Mouse (Mus musculus): ENCODE results near the gene Ormdl3. TPM values are rescaled to one million over a fixed set of nuclear protein-coding genes. Genes with fewer than 3 reads are reported as not detected.

Ormdl3 gene
- total and polyA plus RNA-seq, 2 experiments from 2014 or later: 115 to 119 TPM

DNA sequence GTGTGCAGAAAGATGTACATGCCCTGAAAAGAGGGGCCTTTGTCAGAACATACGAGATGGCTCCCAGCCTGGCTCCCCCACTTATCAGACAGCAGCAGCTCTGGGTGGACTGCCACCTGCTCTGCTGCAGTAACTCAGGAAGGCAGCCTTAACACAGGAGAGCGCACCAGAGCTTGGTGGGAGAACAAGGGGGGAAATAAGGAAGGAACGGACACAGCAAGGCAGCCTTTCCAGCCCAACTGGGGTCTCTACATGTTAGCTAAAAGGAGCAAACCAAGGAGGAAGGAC lies 4.0 kb downstream of the Ormdl3 start:
- Histone ChIP-seq H3K27ac (ENCODE audit: low read depth, low read length) (no peak overlapping the region), H3K27me3 (ENCODE audit: insufficient read depth, low read length) (no peaks in the 10 kb centered on the region), H3K4me1 (ENCODE audit: insufficient read depth) (peaks cover 20% of the 10 kb centered on the region), H3K9me3 (ENCODE audit: low read length) (no peaks in the 10 kb centered on the region), H3K36me3 (ENCODE audit: insufficient read depth) (peaks cover 25% of the 10 kb centered on the region), H3K9ac (no peak overlapping the region), H3K4me3 (ENCODE audit: low read depth, low read length) (no peak overlapping the region), H3K4me2 (ENCODE audit: low read depth) (no peak overlapping the region)
- no peak for TF ChIP-seq CTCF (IDR thresholded peaks at IDR 0.05; ENCODE audit: low read depth)
- DNase-seq: no peak
- no peak for ATAC-seq
- 89% methylated on average over 3 of the region's 3 CpGs for WGBS

DNA sequence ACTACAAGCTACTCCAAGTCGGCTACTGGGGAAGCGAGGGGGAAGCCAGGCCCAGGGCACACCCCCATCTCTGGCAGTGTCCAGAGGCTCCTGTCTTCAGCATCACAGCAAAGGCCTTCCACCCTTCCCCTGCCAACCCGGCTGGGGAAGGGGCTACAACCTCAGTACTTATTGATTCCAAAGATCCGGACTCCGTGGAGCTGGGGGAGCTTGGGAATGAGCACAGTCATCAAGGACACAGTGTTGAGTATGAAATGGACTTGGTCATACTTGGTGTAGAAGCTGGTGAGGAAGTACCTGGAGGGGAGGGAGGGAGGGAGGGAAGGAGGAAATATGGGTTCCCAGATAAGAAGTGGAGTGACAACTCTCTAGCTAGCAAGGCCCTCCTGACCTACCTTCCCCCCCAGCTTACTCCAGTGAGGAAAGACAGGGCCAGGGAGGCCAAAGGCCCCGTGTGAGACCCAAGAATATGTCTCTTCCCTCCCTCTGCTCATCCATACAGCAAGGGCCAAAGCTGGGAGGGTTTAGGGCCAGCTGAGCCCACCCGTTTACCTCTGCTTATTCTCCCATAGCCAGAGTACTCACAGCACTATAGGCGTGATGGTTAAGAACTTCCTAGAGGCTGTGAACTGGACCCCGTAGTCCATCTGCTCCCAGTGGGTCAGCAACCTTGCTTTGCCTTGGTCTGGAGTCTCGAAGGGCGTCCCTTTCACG lies 4.5 kb downstream of the Ormdl3 start:
- Histone ChIP-seq H3K9me3 (ENCODE audit: low read length) (no peaks in the 10 kb centered on the region), H3K36me3 (ENCODE audit: insufficient read depth) (peaks cover 25% of the 10 kb centered on the region), H3K9ac (no peak overlapping the region), H3K27me3 (ENCODE audit: insufficient read depth, low read length) (no peaks in the 10 kb centered on the region), H3K4me2 (ENCODE audit: low read depth) (no peak overlapping the region), H3K4me3 (ENCODE audit: low read depth, low read length) (no peak overlapping the region), H3K27ac (ENCODE audit: low read depth, low read length) (no peak overlapping the region), H3K4me1 (ENCODE audit: insufficient read depth) (peaks cover 15% of the 10 kb centered on the region)
- WGBS: 93% methylated on average over 12 of the region's 12 CpGs
- TF ChIP-seq CTCF (IDR thresholded peaks at IDR 0.05; ENCODE audit: low read depth): no peak
- no peak for DNase-seq
- no peak for ATAC-seq

DNA sequence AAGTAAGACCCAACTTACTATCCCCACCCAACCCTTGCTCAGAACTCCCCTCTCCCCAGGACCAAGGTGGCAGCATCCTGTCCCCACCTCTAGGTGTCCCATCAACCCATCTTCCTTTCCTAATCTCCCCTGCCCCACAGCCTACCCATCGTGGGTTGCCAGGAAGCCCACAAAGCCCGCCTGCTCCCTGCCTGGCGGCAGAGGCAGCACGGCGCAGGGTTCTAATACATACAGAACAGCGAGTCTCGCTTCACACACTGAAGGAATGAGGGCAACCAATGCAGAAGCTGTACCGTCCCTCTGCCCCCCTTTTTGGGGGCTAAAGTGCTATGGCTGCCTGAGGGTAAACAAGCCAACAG lies 5.2 kb downstream of the Ormdl3 start:
- DNase-seq: no peak
- Histone ChIP-seq H3K36me3 (ENCODE audit: insufficient read depth) (peaks cover 25% of the 10 kb centered on the region), H3K9me3 (ENCODE audit: low read length) (no peaks in the 10 kb centered on the region), H3K27ac (ENCODE audit: low read depth, low read length) (no peak overlapping the region), H3K4me3 (ENCODE audit: low read depth, low read length) (no peak overlapping the region), H3K4me2 (ENCODE audit: low read depth) (no peak overlapping the region), H3K4me1 (ENCODE audit: insufficient read depth) (peaks cover 11% of the 10 kb centered on the region; the same call in 1 of the 2 replicates), H3K27me3 (ENCODE audit: insufficient read depth, low read length) (no peaks in the 10 kb centered on the region), H3K9ac (no peak overlapping the region)
- 80% methylated on average over 8 of the region's 8 CpGs for WGBS
- TF ChIP-seq CTCF (IDR thresholded peaks at IDR 0.05; ENCODE audit: low read depth): no peak
- ATAC-seq: no peak

DNA sequence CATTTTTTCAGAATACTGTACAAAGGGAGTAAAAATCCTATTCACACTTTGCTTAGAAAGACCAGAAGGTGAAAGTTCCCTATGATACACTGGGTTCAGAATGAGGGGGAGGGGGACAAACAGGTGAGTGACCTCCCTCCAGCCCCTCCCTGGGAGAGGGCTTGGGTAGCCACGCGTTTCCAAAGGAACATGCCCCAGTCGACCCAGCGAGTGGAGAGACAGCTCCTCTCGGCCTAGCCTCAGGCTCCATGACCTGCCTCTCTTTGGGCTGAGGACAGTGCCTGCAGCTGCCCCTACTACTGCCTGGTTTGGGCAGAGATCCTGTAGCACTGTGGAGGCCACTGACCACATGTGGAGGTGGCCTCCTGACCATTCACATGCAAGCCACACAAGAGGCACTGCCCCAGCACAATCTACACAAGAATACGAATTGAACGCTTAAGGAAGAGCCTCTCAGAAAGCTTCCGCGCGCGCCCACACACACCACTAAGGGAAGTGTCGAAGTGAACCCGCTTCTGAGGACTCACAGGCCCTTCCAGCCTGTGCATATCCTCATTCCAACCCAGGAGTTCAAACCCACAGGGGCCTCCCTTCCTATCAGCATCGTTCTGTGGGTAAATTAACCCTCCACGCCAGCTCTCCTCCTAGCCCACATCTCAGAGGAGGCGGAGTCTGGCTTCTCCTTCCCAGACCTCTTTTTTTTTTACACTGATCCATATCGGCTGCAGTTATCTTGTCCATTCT lies 5.7 kb downstream of the Ormdl3 start:
- Histone ChIP-seq H3K9ac (no peak overlapping the region), H3K4me3 (ENCODE audit: low read depth, low read length) (no peak overlapping the region), H3K27me3 (ENCODE audit: insufficient read depth, low read length) (no peaks in the 10 kb centered on the region), H3K36me3 (ENCODE audit: insufficient read depth) (peaks cover 25% of the 10 kb centered on the region), H3K4me2 (ENCODE audit: low read depth) (no peak overlapping the region), H3K4me1 (ENCODE audit: insufficient read depth) (peaks cover 11% of the 10 kb centered on the region; the same call in 1 of the 2 replicates), H3K9me3 (ENCODE audit: low read length) (no peaks in the 10 kb centered on the region), H3K27ac (ENCODE audit: low read depth, low read length) (no peak overlapping the region)
- ATAC-seq (no peak), DNase-seq (no peak)
- no peak for TF ChIP-seq CTCF (IDR thresholded peaks at IDR 0.05; ENCODE audit: low read depth)
- WGBS: 68% methylated on average over 17 of the region's 17 CpGs

DNA sequence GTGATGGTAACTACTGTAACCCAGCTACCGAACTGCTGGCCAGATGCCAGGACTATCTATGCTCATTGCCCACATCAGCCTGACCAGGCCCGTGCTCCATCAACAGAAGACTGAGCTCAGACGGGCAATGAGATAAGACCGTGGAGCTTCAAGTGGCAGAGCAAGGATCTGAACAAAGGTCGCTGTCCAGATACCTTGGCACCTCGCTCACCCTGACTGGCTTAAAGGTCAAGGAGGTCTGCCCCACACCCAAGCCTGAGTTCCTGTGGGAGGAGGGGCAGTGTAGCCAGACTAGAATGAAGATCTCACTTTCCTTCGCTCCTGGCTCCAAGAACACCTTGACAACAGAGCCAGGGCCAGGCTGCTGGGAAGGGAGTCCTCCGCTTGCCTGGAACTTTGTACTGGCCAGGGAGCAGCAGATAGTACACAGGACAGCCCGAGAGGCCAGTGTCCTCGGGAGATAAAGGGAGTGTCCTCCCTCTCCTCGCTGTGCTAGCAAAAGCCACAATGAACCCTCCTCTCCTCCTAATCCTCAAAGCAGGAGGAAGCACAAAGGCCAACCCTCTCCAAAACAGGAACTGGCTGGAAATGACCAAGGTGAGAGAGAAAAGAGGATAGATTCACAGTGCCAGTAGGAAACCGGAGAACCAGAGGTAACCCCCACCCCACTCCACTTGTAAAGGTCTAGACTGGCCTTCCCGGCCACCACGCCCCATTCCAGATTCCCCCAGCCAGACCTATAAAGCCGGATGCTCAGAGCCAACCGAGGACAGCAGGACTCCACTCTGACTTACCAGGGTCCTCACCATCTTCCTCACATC lies 6.7 kb downstream of the Ormdl3 start:
- H3K4me1 ChIP-seq (ENCODE audit: insufficient read depth): peaks cover 1% of the 10 kb centered on the region; the same call in 1 of the 2 replicates
- ATAC-seq (no peak), DNase-seq (no peak)
- TF ChIP-seq CTCF (IDR thresholded peaks at IDR 0.05; ENCODE audit: low read depth): no peak
- peaks cover 25% of the 10 kb centered on the region for H3K36me3 ChIP-seq (ENCODE audit: insufficient read depth)
- H3K9me3 ChIP-seq (ENCODE audit: low read length): no peaks in the 10 kb centered on the region
- H3K27me3 ChIP-seq (ENCODE audit: insufficient read depth, low read length): no peaks in the 10 kb centered on the region
- H3K4me3 ChIP-seq (ENCODE audit: low read depth, low read length): no peak overlapping the region
- H3K27ac ChIP-seq (ENCODE audit: low read depth, low read length): no peak overlapping the region
- no peak overlapping the region for H3K4me2 ChIP-seq (ENCODE audit: low read depth)
- WGBS: 67% methylated on average over 16 of the region's 16 CpGs
- no peak overlapping the region for H3K9ac ChIP-seq

DNA sequence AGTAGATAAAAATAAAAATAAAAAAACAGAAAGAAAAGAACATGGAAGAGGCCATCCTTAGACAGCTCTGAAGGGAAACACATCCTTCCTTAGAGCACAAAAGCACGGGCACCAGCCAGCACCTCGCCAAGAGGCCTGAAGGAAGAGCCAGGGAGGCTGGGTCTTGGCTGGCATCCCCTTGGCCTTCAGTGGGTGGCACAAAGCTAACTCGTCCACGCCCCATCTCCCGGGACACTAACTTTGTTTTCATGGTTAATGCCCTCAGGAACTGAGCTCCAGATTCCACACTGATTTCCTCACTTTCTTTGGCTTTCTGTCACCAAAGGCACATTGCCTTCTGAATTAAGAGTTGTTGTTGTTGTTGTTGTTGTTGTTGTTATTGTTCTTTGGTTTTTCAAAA lies 9.4 kb downstream of the Ormdl3 start:
- no peak for DNase-seq
- no peaks in the 10 kb centered on the region for H3K27me3 ChIP-seq (ENCODE audit: insufficient read depth, low read length)
- H3K4me3 ChIP-seq (ENCODE audit: low read depth, low read length): no peak overlapping the region
- no peaks in the 10 kb centered on the region for H3K4me1 ChIP-seq (ENCODE audit: insufficient read depth)
- H3K9me3 ChIP-seq (ENCODE audit: low read length): no peaks in the 10 kb centered on the region
- ATAC-seq: no peak
- no peak overlapping the region for H3K27ac ChIP-seq (ENCODE audit: low read depth, low read length)
- 70% methylated on average over 5 of the region's 5 CpGs for WGBS
- H3K9ac ChIP-seq: no peak overlapping the region
- no peak overlapping the region for H3K4me2 ChIP-seq (ENCODE audit: low read depth)
- no peak for TF ChIP-seq CTCF (IDR thresholded peaks at IDR 0.05; ENCODE audit: low read depth)
- peaks cover 16% of the 10 kb centered on the region for H3K36me3 ChIP-seq (ENCODE audit: insufficient read depth)

DNA sequence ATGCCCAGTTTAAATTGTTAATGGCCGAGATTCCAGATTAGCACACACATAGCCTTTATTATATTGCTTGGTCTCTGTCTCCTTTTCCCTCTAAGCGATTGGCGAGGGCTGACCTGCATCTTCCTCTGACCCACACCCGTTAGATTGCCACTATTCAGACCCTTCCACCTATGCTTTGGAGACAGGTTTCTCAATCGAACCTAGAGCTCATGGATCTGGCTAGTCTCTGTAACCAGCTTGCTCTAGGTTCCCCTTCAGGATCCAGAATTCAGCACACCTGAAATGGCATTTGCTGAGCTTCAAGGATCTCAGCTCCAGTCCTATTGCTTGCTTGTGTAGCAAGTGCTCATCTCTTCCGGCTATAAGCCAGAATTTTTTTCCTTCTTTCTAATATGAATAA lies 17.7 kb downstream of the Ormdl3 start:
- Histone ChIP-seq H3K4me2 (ENCODE audit: low read depth) (no peak overlapping the region), H3K36me3 (ENCODE audit: insufficient read depth) (no peaks in the 10 kb centered on the region), H3K4me3 (ENCODE audit: low read depth, low read length) (no peak overlapping the region), H3K27ac (ENCODE audit: low read depth, low read length) (no peak overlapping the region), H3K9me3 (ENCODE audit: low read length) (no peaks in the 10 kb centered on the region), H3K4me1 (ENCODE audit: insufficient read depth) (no peaks in the 10 kb centered on the region), H3K27me3 (ENCODE audit: insufficient read depth, low read length) (no peaks in the 10 kb centered on the region), H3K9ac (no peak overlapping the region)
- ATAC-seq (no peak), DNase-seq (no peak)
- WGBS: 83% methylated on average over 6 of the region's 6 CpGs
- no peak for TF ChIP-seq CTCF (IDR thresholded peaks at IDR 0.05; ENCODE audit: low read depth)
